Mouse (Mus musculus) megakaryocyte progenitor cell, adult 5-6 weeks (primary cell): ENCODE data around the gene Bbc3. TPM values are rescaled to one million over a fixed set of nuclear protein-coding genes. Genes with fewer than 3 reads are reported as not detected.
"Not testable (repeated sequence)": the region's sequence is repeated elsewhere in the genome, so short reads cannot be mapped to it uniquely, and the experiment has no call there.

ENCODE experiments used
- ATAC-seq: replicated peaks from 2 replicates; pipeline ENCODE4 v1.8.0; 2016; ENCODE audit warnings: mild to moderate bottlenecking, moderate TSS enrichment, inconsistent platforms; ENCODE audit not compliant: poor library complexity
- total RNA-seq, 2 experiments: library from RNA; stranded (forward) in 1 of 2; stranded (reverse) in 1 of 2; fragments of 157-497, 149-512 nt in 1 of 2; fragments of 200-1000 nt in 1 of 2; gene quantifications; 2 replicates each; pipeline versions ENCODE4 v1.2.3 to v1.2.4; 2015 to 2017

Bbc3 gene
- total RNA-seq, 2 experiments from 2014 or later: 0.25 to 1.2 TPM

GRCm38 (mm10) chr7:16287791-16288190 is 20.4 kb upstream of the Bbc3 start:
- no peak for ATAC-seq

GRCm38 (mm10) chr7:16294346-16294745 is 13.8 kb upstream of the Bbc3 start:
- ATAC-seq: peak; percentile 48

- peak; percentile 70 for ATAC-seq
Measured at GRCm38 (mm10) chr7:16294837-16295236, 13.4 kb upstream of the Bbc3 start.

- ATAC-seq: peak; percentile 50
Measured at GRCm38 (mm10) chr7:16295321-16295900, 12.8 kb upstream of the Bbc3 start.

- peak; percentile 19 for ATAC-seq
Measured at GRCm38 (mm10) chr7:16296146-16296545, 12.0 kb upstream of the Bbc3 start.

GRCm38 (mm10) chr7:16296766-16297390 is 11.3 kb upstream of the Bbc3 start:
- peak; percentile 56 for ATAC-seq

- no peak for ATAC-seq
Measured at GRCm38 (mm10) chr7:16297616-16298015, 10.6 kb upstream of the Bbc3 start.

GRCm38 (mm10) chr7:16298927-16299326 is 9.3 kb upstream of the Bbc3 start:
- ATAC-seq: no peak

- peak; percentile 35 for ATAC-seq
Measured at GRCm38 (mm10) chr7:16299419-16300035, 8.7 kb upstream of the Bbc3 start.

- ATAC-seq: not testable (repeated sequence)
Measured at GRCm38 (mm10) chr7:16307141-16307540, 1.1 kb upstream of the Bbc3 start.

- peak; percentile 17 for ATAC-seq
Measured at GRCm38 (mm10) chr7:16308555-16309317, 543 bp downstream of the Bbc3 start.

- ATAC-seq: peak; percentile 18
Measured at GRCm38 (mm10) chr7:16309318-16310019, 1.3 kb downstream of the Bbc3 start.

- ATAC-seq: peak; percentile 38
Measured at GRCm38 (mm10) chr7:16310020-16310520, 1.9 kb downstream of the Bbc3 start.

GRCm38 (mm10) chr7:16310521-16311452 is 2.6 kb downstream of the Bbc3 start:
- ATAC-seq: peak; percentile 5; the same call in 1 of the 2 replicates

- ATAC-seq: no peak
Measured at GRCm38 (mm10) chr7:16311453-16312004, 3.3 kb downstream of the Bbc3 start.

GRCm38 (mm10) chr7:16312011-16312671 is 3.9 kb downstream of the Bbc3 start:
- no peak for ATAC-seq

GRCm38 (mm10) chr7:16312672-16313311 is 4.6 kb downstream of the Bbc3 start:
- ATAC-seq: peak; percentile 9
